Mouse (Mus musculus) urinary bladder, adult 18-20 months (tissue): ENCODE measurements around the gene Polr3c.
A peak's percentile ranks its signal among the peaks of the same experiment; 100 is the strongest.
"Not testable (repeated sequence)": the region's sequence is repeated elsewhere in the genome, so short reads cannot be mapped to it uniquely, and the experiment has no call there.

Experiments
- DNase-seq, 2 experiments: peaks; one replicate each; pipeline ENCODE4 v3.0.0; 2022; ENCODE audit warnings: low spot score in 2 of 2, mixed read lengths in 2 of 2

The Polr3c gene

GRCm38 (mm10) chr3:96727343-96727827 is at the start of gene Polr3c, which contains the start of gene Rnf115:
Polr3c (minus strand) TSS chr3:96727628.
Rnf115 (plus strand) TSS chr3:96727664.
- DNase-seq = peak; percentile 88 to 98

GRCm38 (mm10) chr3:96777120-96777519 is 49.7 kb upstream of the Polr3c start:
- no peak for DNase-seq

- no peak for DNase-seq
Observed at GRCm38 (mm10) chr3:96772949-96773348, 45.5 kb upstream of the Polr3c start.

GRCm38 (mm10) chr3:96769971-96770370 is 42.5 kb upstream of the Polr3c start:
- DNase-seq = no peak

- no peak for DNase-seq
Observed at GRCm38 (mm10) chr3:96764528-96764927, 37.1 kb upstream of the Polr3c start.

- no peak for DNase-seq
Observed at GRCm38 (mm10) chr3:96759695-96760094, 32.3 kb upstream of the Polr3c start.

- no peak for DNase-seq
Observed at GRCm38 (mm10) chr3:96757691-96758090, 30.3 kb upstream of the Polr3c start.

GRCm38 (mm10) chr3:96755935-96756334 is 28.5 kb upstream of the Polr3c start:
- DNase-seq = no peak

GRCm38 (mm10) chr3:96746829-96747228 is 19.4 kb upstream of the Polr3c start:
- no peak for DNase-seq

GRCm38 (mm10) chr3:96744348-96744747 is 16.9 kb upstream of the Polr3c start:
- DNase-seq = no peak

- not testable (repeated sequence) for DNase-seq
Observed at GRCm38 (mm10) chr3:96740279-96740678, 12.9 kb upstream of the Polr3c start.

GRCm38 (mm10) chr3:96737995-96738394 is 10.6 kb upstream of the Polr3c start:
- DNase-seq = no peak

- no peak for DNase-seq
Observed at GRCm38 (mm10) chr3:96737013-96737740, 9.7 kb upstream of the Polr3c start.

- no peak for DNase-seq
Observed at GRCm38 (mm10) chr3:96735200-96735599, 7.8 kb upstream of the Polr3c start.

GRCm38 (mm10) chr3:96733984-96734383 is 6.6 kb upstream of the Polr3c start:
- no peak for DNase-seq

- no peak for DNase-seq
Observed at GRCm38 (mm10) chr3:96730785-96731184, 3.4 kb upstream of the Polr3c start.

- no peak for DNase-seq
Observed at GRCm38 (mm10) chr3:96729403-96729784, 2.0 kb upstream of the Polr3c start.

GRCm38 (mm10) chr3:96728634-96729402 is 1.4 kb upstream of the Polr3c start:
- no peak for DNase-seq

GRCm38 (mm10) chr3:96727828-96728633 is 603 bp upstream of the Polr3c start:
- peak in 1 of 2 experiments; percentile 25 for DNase-seq

- DNase-seq = no peak
Observed at GRCm38 (mm10) chr3:96719173-96719572, 8.3 kb downstream of the Polr3c start.

GRCm38 (mm10) chr3:96715854-96716253 is 11.6 kb downstream of the Polr3c start:
- no peak for DNase-seq

- no peak for DNase-seq
Observed at GRCm38 (mm10) chr3:96714286-96714685, 13.1 kb downstream of the Polr3c start.
